Mouse (Mus musculus) intestine, embryonic 14.5 days (tissue): ENCODE results near the gene Fam20a. TPM values are rescaled to one million over a fixed set of nuclear protein-coding genes. Genes with fewer than 3 reads are reported as not detected.

Experiments used
- ATAC-seq: fragments of 200-750 bp; cut with Nextera tagmentation; replicated peaks from 2 replicates; pipeline ENCODE4 v1.8.0; 2017; ENCODE audit warnings: low read depth, moderate number of reproducible peaks, moderate TSS enrichment, moderate library complexity; ENCODE audit not compliant: low FRiP score, low TSS enrichment
- DNase-seq: peaks from one replicate; pipeline ENCODE4 v3.0.0-alpha.2; 2018; ENCODE audit warnings: low spot score
- H3K27ac ChIP-seq: fragments of 300-500 bp; sonication (generic); 2 replicates; pipeline ENCODE4 v1.5.1; 2014; ENCODE audit warnings: low read depth, mild to moderate bottlenecking, control low read depth
- H3K27me3 ChIP-seq: fragments of 300-500 bp; sonication (generic); replicated peaks from 2 replicates; pipeline ENCODE4 v1.6.1; 2014; ENCODE audit warnings: low read length, control low read depth; ENCODE audit not compliant: control insufficient read depth, insufficient read depth
- H3K36me3 ChIP-seq: fragments of 300-500 bp; sonication (generic); 2 replicates; pipeline ENCODE4 v1.6.1; 2014; ENCODE audit warnings: low read length, control low read depth; ENCODE audit not compliant: control insufficient read depth, insufficient read depth
- H3K4me1 ChIP-seq: fragments of 300-500 bp; sonication (generic); replicated peaks from 2 replicates; pipeline ENCODE4 v1.6.1; 2014; ENCODE audit warnings: low read length, control low read depth, mixed read lengths; ENCODE audit not compliant: control insufficient read depth, insufficient read depth
- H3K4me2 ChIP-seq: fragments of 300-500 bp; sonication (generic); 2 replicates; pipeline ENCODE4 v1.6.1; 2014; ENCODE audit warnings: low read length
- H3K4me3 ChIP-seq: fragments of 300-500 bp; sonication (generic); 2 replicates; pipeline ENCODE4 v1.5.1; 2014; ENCODE audit warnings: low read depth, low read length, control low read depth, mixed read lengths
- H3K9ac ChIP-seq: fragments of 300-500 bp; sonication (generic); 2 replicates; pipeline ENCODE4 v1.6.1; 2014; ENCODE audit warnings: mild to moderate bottlenecking, low read length
- H3K9me3 ChIP-seq: fragments of 300-500 bp; sonication (generic); 2 replicates; pipeline ENCODE4 v1.6.1; 2016; ENCODE audit warnings: low read length, control low read depth; ENCODE audit not compliant: control insufficient read depth
- WGBS: fragments of 180-500 bp; shearing (Covaris S2); extraction: QIAGEN DNeasy Blood & Tissue Kit; methylation state at CpG from one replicate; pipeline ENCODE4 v1.1.7; 2014; 5-methylcytosine and 5-hydroxymethylcytosine counted together
- polyA plus RNA-seq: library from polyadenylated mRNA; unstranded; fragments of >200 nt; fragmentation: Nextera tagmentation; extraction: Ambion mirVana; gene quantifications from 2 replicates; pipeline ENCODE4 v1.2.1, GENCODE M21; 2014

Fam20a gene
- polyA plus RNA-seq, 1 experiment from 2014 or later, result 1.7 TPM

- no peak overlapping the region for H3K4me2 ChIP-seq
- no peak overlapping the region for H3K4me3 ChIP-seq
- H3K27me3 ChIP-seq, result no peaks in the 10 kb centered on the region
- no peak overlapping the region for H3K9ac ChIP-seq
- no peaks in the 10 kb centered on the region for H3K36me3 ChIP-seq
- peaks cover 6% of the 10 kb centered on the region; the same call in 1 of the 2 replicates for H3K4me1 ChIP-seq
- no peak for DNase-seq
- no peak for ATAC-seq
- 70% methylated on average over 6 of the region's 6 CpGs for WGBS
- H3K27ac ChIP-seq, result no peak overlapping the region
- H3K9me3 ChIP-seq, result no peaks in the 10 kb centered on the region
Measured at GRCm38 (mm10) chr11:109700761-109701160, 21.3 kb downstream of the Fam20a start.

- peaks cover 6% of the 10 kb centered on the region; the same call in 1 of the 2 replicates for H3K4me1 ChIP-seq
- no peaks in the 10 kb centered on the region for H3K36me3 ChIP-seq
- no peaks in the 10 kb centered on the region for H3K9me3 ChIP-seq
- ATAC-seq, result no peak
- H3K27me3 ChIP-seq, result no peaks in the 10 kb centered on the region
- no peak overlapping the region for H3K27ac ChIP-seq
- H3K4me3 ChIP-seq, result no peak overlapping the region
- WGBS, result 72% methylated on average over 2 of the region's 2 CpGs
- H3K9ac ChIP-seq, result no peak overlapping the region
- no peak overlapping the region for H3K4me2 ChIP-seq
- DNase-seq, result no peak
Measured at GRCm38 (mm10) chr11:109699784-109700183, 22.3 kb downstream of the Fam20a start.

GRCm38 (mm10) chr11:109698740-109699139 is 23.3 kb downstream of the Fam20a start:
- no peak overlapping the region for H3K4me3 ChIP-seq
- DNase-seq (no peak), ATAC-seq (no peak)
- peaks cover 6% of the 10 kb centered on the region; the same call in 1 of the 2 replicates for H3K4me1 ChIP-seq
- WGBS, result 88% methylated on average over 10 of the region's 10 CpGs
- no peaks in the 10 kb centered on the region for H3K27me3 ChIP-seq
- no peak overlapping the region for H3K27ac ChIP-seq
- H3K36me3 ChIP-seq, result no peaks in the 10 kb centered on the region
- H3K9ac ChIP-seq, result no peak overlapping the region
- H3K9me3 ChIP-seq, result no peaks in the 10 kb centered on the region
- H3K4me2 ChIP-seq, result no peak overlapping the region

- H3K27ac ChIP-seq, result no peak overlapping the region
- no peaks in the 10 kb centered on the region for H3K36me3 ChIP-seq
- DNase-seq (no peak), ATAC-seq (no peak; the same call in 1 of the 2 replicates)
- H3K27me3 ChIP-seq, result no peaks in the 10 kb centered on the region
- H3K4me2 ChIP-seq, result no peak overlapping the region
- WGBS, result 86% methylated on average over 5 of the region's 5 CpGs
- no peak overlapping the region for H3K9ac ChIP-seq
- H3K4me1 ChIP-seq, result no peaks in the 10 kb centered on the region
- no peak overlapping the region for H3K4me3 ChIP-seq
- H3K9me3 ChIP-seq, result no peaks in the 10 kb centered on the region
Measured at GRCm38 (mm10) chr11:109697089-109697643, 24.9 kb downstream of the Fam20a start.

GRCm38 (mm10) chr11:109696519-109696918 is 25.6 kb downstream of the Fam20a start:
- no peaks in the 10 kb centered on the region for H3K4me1 ChIP-seq
- no peak overlapping the region for H3K4me3 ChIP-seq
- H3K9ac ChIP-seq, result no peak overlapping the region
- H3K36me3 ChIP-seq, result no peaks in the 10 kb centered on the region
- no peak for DNase-seq
- no peak overlapping the region for H3K27ac ChIP-seq
- no peaks in the 10 kb centered on the region for H3K9me3 ChIP-seq
- no peak overlapping the region for H3K4me2 ChIP-seq
- H3K27me3 ChIP-seq, result no peaks in the 10 kb centered on the region
- ATAC-seq, result no peak
- WGBS, result 84% methylated on average over 4 of the region's 4 CpGs

- H3K27ac ChIP-seq, result no peak overlapping the region
- ATAC-seq (no peak), DNase-seq (no peak)
- no peak overlapping the region for H3K4me2 ChIP-seq
- no peaks in the 10 kb centered on the region for H3K4me1 ChIP-seq
- no peak overlapping the region for H3K9ac ChIP-seq
- H3K9me3 ChIP-seq, result no peaks in the 10 kb centered on the region
- H3K4me3 ChIP-seq, result no peak overlapping the region
- no peaks in the 10 kb centered on the region for H3K36me3 ChIP-seq
- H3K27me3 ChIP-seq, result no peaks in the 10 kb centered on the region
- WGBS, result 43% methylated on average over 3 of the region's 3 CpGs
Measured at GRCm38 (mm10) chr11:109692737-109693136, 29.3 kb downstream of the Fam20a start.

- no peak overlapping the region for H3K27ac ChIP-seq
- DNase-seq (no peak), ATAC-seq (no peak)
- no peaks in the 10 kb centered on the region for H3K4me1 ChIP-seq
- H3K36me3 ChIP-seq, result no peaks in the 10 kb centered on the region
- WGBS, result 93% methylated on average over 4 of the region's 4 CpGs
- H3K4me3 ChIP-seq, result no peak overlapping the region
- no peak overlapping the region for H3K9ac ChIP-seq
- no peaks in the 10 kb centered on the region for H3K9me3 ChIP-seq
- no peaks in the 10 kb centered on the region for H3K27me3 ChIP-seq
- no peak overlapping the region for H3K4me2 ChIP-seq
Measured at GRCm38 (mm10) chr11:109689539-109689938, 32.5 kb downstream of the Fam20a start.

GRCm38 (mm10) chr11:109682221-109682620 is 39.9 kb downstream of the Fam20a start:
- H3K9ac ChIP-seq, result no peak overlapping the region
- H3K4me2 ChIP-seq, result no peak overlapping the region
- WGBS, result 86% methylated on average over 6 of the region's 6 CpGs
- H3K9me3 ChIP-seq, result no peaks in the 10 kb centered on the region
- no peaks in the 10 kb centered on the region for H3K4me1 ChIP-seq
- H3K4me3 ChIP-seq, result no peak overlapping the region
- H3K27me3 ChIP-seq, result no peaks in the 10 kb centered on the region
- no peaks in the 10 kb centered on the region for H3K36me3 ChIP-seq
- no peak for ATAC-seq
- no peak for DNase-seq
- H3K27ac ChIP-seq, result no peak overlapping the region

- WGBS, result 76% methylated on average over 3 of the region's 3 CpGs
Measured at GRCm38 (mm10) chr11:109681556-109681955, 40.5 kb downstream of the Fam20a start.

More at GRCm38 (mm10) chr11:109681556-109681955, 40.5 kb downstream of the Fam20a start:
- Histone ChIP-seq H3K36me3 (no peaks in the 10 kb centered on the region), H3K9ac (no peak overlapping the region), H3K4me1 (no peaks in the 10 kb centered on the region), H3K27ac (no peak overlapping the region), H3K27me3 (no peaks in the 10 kb centered on the region), H3K9me3 (no peaks in the 10 kb centered on the region), H3K4me3 (no peak overlapping the region), H3K4me2 (no peak overlapping the region)
- DNase-seq (no peak), ATAC-seq (no peak)
